Mouse (Mus musculus): Measurements from ENCODE around the gene Kcnq1. TPM values are rescaled to one million over a fixed set of nuclear protein-coding genes. Genes with fewer than 3 reads are reported as not detected.

Kcnq1 gene
- polyA plus RNA-seq, 1 experiment from 2014 or later = 13.4 TPM

DNA sequence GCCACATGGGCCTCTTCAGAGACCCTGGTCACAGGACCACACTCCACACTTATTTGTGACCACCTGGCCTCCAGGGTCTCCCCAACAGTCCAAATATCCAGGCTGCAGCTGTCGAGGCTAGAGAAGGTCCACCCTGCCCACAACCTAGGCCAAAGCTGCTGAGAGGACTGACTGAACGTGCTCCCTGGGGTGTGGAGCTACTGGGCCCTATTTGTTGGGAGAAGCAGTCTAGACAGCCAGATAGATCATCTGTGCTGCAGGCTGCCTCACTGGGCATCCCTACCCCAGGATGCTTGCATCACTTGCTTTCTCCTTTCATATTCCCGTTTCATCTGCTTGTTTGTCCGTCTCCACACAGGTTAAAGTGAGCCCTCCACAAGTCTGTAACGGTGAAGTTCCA is 356.4 kb downstream of the Kcnq1 start:
- H3K36me3 ChIP-seq (ENCODE audit: insufficient read depth, low read length) = no peaks in the 10 kb centered on the region
- WGBS = 76% methylated on average over 5 of the region's 5 CpGs
- DNase-seq (ENCODE audit: low spot score) (no peak), ATAC-seq (replicated peaks; ENCODE audit: low FRiP score, low read depth) (no peak)
- no peak overlapping the region for H3K4me3 ChIP-seq (replicated peaks; ENCODE audit: low read depth, low read length)
- no peak for TF ChIP-seq CTCF (IDR thresholded peaks at IDR 0.05; ENCODE audit: low read depth)
- no peaks in the 10 kb centered on the region for H3K27me3 ChIP-seq (ENCODE audit: insufficient read depth, low read length)
- H3K27ac ChIP-seq = no peak overlapping the region
- peaks cover 17% of the 10 kb centered on the region; the same call in 1 of the 2 replicates for H3K9me3 ChIP-seq (replicated peaks; ENCODE audit: low read length)
- no peak overlapping the region for H3K4me2 ChIP-seq (ENCODE audit: low read length)
- H3K9ac ChIP-seq (ENCODE audit: low read depth, low read length) = no peak overlapping the region
- H3K4me1 ChIP-seq (replicated peaks; ENCODE audit: insufficient read depth, low read length) = no peaks in the 10 kb centered on the region

DNA sequence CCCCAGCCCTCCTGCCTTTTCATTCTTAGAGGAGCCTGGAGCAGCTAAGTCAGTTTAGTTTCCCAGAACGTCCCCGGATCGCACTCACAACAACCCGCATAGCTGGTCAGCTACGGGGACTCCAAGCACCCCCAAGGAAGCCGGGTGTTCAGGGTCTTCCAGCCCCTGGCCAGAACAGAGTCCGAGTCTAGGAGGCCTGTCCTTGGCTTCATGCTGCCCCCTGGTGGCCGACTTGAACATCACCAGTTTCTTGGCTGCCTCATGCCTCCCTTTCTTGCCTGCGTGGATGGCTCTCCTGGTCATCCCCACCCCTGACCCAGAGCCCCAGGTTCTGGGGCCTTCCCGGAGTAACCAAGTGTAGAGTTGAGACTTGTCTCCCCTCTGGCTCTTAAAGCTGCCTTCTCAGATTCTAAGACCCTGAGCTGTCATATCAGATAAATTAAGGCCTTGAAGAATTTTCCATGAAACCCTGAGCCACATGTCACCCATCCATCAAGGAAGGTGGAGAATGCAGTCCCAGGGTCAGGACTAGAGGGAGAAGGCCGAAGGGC is 357.8 kb downstream of the Kcnq1 start:
- ATAC-seq (replicated peaks; ENCODE audit: low FRiP score, low read depth) = no peak
- TF ChIP-seq CTCF (IDR thresholded peaks at IDR 0.05; ENCODE audit: low read depth) = peak; percentile 85
- Histone ChIP-seq H3K4me3 (replicated peaks; ENCODE audit: low read depth, low read length) (no peak overlapping the region), H3K9ac (ENCODE audit: low read depth, low read length) (no peak overlapping the region), H3K27me3 (ENCODE audit: insufficient read depth, low read length) (no peaks in the 10 kb centered on the region), H3K36me3 (ENCODE audit: insufficient read depth, low read length) (no peaks in the 10 kb centered on the region), H3K4me1 (replicated peaks; ENCODE audit: insufficient read depth, low read length) (no peaks in the 10 kb centered on the region), H3K9me3 (replicated peaks; ENCODE audit: low read length) (peaks cover 17% of the 10 kb centered on the region; the same call in 1 of the 2 replicates), H3K4me2 (ENCODE audit: low read length) (no peak overlapping the region), H3K27ac (no peak overlapping the region)
- peak; percentile 86 for DNase-seq (ENCODE audit: low spot score)
- WGBS = 27% methylated on average over 11 of the region's 11 CpGs

- peaks cover 10% of the 10 kb centered on the region; the same call in 1 of the 2 replicates for H3K9me3 ChIP-seq (replicated peaks; ENCODE audit: low read length)
- no peak overlapping the region for H3K27ac ChIP-seq
- TF ChIP-seq CTCF (IDR thresholded peaks at IDR 0.05; ENCODE audit: low read depth) = no peak
- H3K36me3 ChIP-seq (ENCODE audit: insufficient read depth, low read length) = no peaks in the 10 kb centered on the region
- 27% methylated on average over 52 of the region's 56 CpGs for WGBS
- H3K4me3 ChIP-seq (replicated peaks; ENCODE audit: low read depth, low read length) = peak overlapping the region; percentile 11; the same call in 1 of the 2 replicates
- H3K4me2 ChIP-seq (ENCODE audit: low read length) = peak overlapping the region; percentile 55
- no peaks in the 10 kb centered on the region for H3K4me1 ChIP-seq (replicated peaks; ENCODE audit: insufficient read depth, low read length)
- no peak for DNase-seq (ENCODE audit: low spot score)
- peak overlapping the region; percentile 29; the same call in 1 of the 2 replicates for H3K9ac ChIP-seq (ENCODE audit: low read depth, low read length)
- no peak for ATAC-seq (replicated peaks; ENCODE audit: low FRiP score, low read depth)
- H3K27me3 ChIP-seq (ENCODE audit: insufficient read depth, low read length) = no peaks in the 10 kb centered on the region
Observed at GRCm38 (mm10) chr7:143464811-143465560, 358.8 kb downstream of the Kcnq1 start.

GRCm38 (mm10) chr7:143466099-143466677 is 360.0 kb downstream of the Kcnq1 start:
- H3K9me3 ChIP-seq (replicated peaks; ENCODE audit: low read length) = no peaks in the 10 kb centered on the region
- no peak overlapping the region for H3K4me2 ChIP-seq (ENCODE audit: low read length)
- TF ChIP-seq CTCF (IDR thresholded peaks at IDR 0.05; ENCODE audit: low read depth) = peak; percentile 98
- no peaks in the 10 kb centered on the region for H3K4me1 ChIP-seq (replicated peaks; ENCODE audit: insufficient read depth, low read length)
- no peak overlapping the region for H3K4me3 ChIP-seq (replicated peaks; ENCODE audit: low read depth, low read length)
- DNase-seq (ENCODE audit: low spot score) = peak; percentile 86
- ATAC-seq (replicated peaks; ENCODE audit: low FRiP score, low read depth) = peak; percentile 18; the same call in 1 of the 2 replicates
- 44% methylated on average over 14 of the region's 14 CpGs for WGBS
- no peak overlapping the region for H3K27ac ChIP-seq
- no peaks in the 10 kb centered on the region for H3K36me3 ChIP-seq (ENCODE audit: insufficient read depth, low read length)
- no peaks in the 10 kb centered on the region for H3K27me3 ChIP-seq (ENCODE audit: insufficient read depth, low read length)
- H3K9ac ChIP-seq (ENCODE audit: low read depth, low read length) = no peak overlapping the region

DNA sequence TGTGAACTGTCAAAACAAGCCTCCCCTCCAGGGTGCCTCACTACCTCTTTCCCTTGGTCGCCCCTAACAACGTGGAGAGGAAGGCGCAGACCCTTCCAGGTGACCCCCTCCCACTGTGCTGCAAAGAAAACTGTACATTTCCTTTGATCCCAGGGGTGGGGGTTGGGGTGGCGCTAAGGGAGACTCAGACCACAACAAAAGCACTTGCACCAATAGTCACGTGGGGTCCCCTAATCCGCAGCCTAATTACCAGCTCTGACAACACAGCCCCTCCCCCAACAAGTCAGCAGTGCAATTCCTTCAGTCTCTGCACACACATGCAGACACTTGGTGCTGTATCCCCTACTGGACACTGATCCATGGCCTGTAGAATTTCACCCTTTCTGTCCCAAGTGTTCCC is 361.6 kb downstream of the Kcnq1 start:
- Histone ChIP-seq H3K9ac (ENCODE audit: low read depth, low read length) (no peak overlapping the region), H3K27ac (no peak overlapping the region), H3K4me2 (ENCODE audit: low read length) (no peak overlapping the region), H3K4me1 (replicated peaks; ENCODE audit: insufficient read depth, low read length) (no peaks in the 10 kb centered on the region), H3K9me3 (replicated peaks; ENCODE audit: low read length) (no peaks in the 10 kb centered on the region), H3K36me3 (ENCODE audit: insufficient read depth, low read length) (no peaks in the 10 kb centered on the region), H3K4me3 (replicated peaks; ENCODE audit: low read depth, low read length) (no peak overlapping the region), H3K27me3 (ENCODE audit: insufficient read depth, low read length) (no peaks in the 10 kb centered on the region)
- WGBS = 26% methylated on average over 6 of the region's 6 CpGs
- DNase-seq (ENCODE audit: low spot score) (no peak), ATAC-seq (replicated peaks; ENCODE audit: low FRiP score, low read depth) (no peak)
- no peak for TF ChIP-seq CTCF (IDR thresholded peaks at IDR 0.05; ENCODE audit: low read depth)

DNA sequence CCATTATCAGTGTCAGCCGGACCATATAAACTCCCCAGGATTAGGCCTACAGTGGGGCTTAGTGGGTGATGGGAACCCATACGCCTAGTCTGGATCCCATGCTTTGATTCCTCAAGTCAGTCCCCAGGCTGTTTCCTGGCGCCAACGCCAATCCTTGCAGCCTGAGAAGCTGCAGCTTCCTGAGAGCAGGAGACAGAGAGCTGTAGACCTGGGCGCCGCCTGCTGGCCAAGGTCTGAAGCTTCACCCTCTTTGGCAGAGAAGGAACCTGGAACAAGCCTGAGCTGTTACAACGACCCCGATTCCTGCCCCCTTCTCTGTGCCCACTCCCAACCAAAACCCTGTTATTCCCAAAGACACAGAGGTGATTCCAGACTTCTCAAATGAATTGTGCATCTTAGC is 363.8 kb downstream of the Kcnq1 start:
- no peak overlapping the region for H3K4me3 ChIP-seq (replicated peaks; ENCODE audit: low read depth, low read length)
- H3K4me2 ChIP-seq (ENCODE audit: low read length) = no peak overlapping the region
- no peak overlapping the region for H3K9ac ChIP-seq (ENCODE audit: low read depth, low read length)
- no peak overlapping the region for H3K27ac ChIP-seq
- no peaks in the 10 kb centered on the region for H3K27me3 ChIP-seq (ENCODE audit: insufficient read depth, low read length)
- ATAC-seq (replicated peaks; ENCODE audit: low FRiP score, low read depth) (no peak), DNase-seq (ENCODE audit: low spot score) (peak; percentile 90)
- H3K36me3 ChIP-seq (ENCODE audit: insufficient read depth, low read length) = no peaks in the 10 kb centered on the region
- H3K9me3 ChIP-seq (replicated peaks; ENCODE audit: low read length) = no peaks in the 10 kb centered on the region
- peak; percentile 90 for TF ChIP-seq CTCF (IDR thresholded peaks at IDR 0.05; ENCODE audit: low read depth)
- H3K4me1 ChIP-seq (replicated peaks; ENCODE audit: insufficient read depth, low read length) = no peaks in the 10 kb centered on the region
- WGBS = 12% methylated on average over 8 of the region's 8 CpGs
